Mouse (Mus musculus) ES-E14 (cell line): ENCODE data around the gene Gm266. TPM values are rescaled to one million over a fixed set of nuclear protein-coding genes. Genes with fewer than 3 reads are reported as not detected.

ENCODE experiments used
- DNase-seq: peaks from one replicate; pipeline ENCODE4 v3.0.0-alpha.2; 2013; ENCODE audit warnings: low read depth, low spot score
- H3K27ac ChIP-seq: 2 replicates; pipeline ENCODE4 v1.5.1; 2012; ENCODE audit warnings: low read depth, mild to moderate bottlenecking, low read length, moderate library complexity, mixed read lengths; ENCODE audit not compliant: poor library complexity, insufficient read depth, severe bottlenecking
- H3K36me3 ChIP-seq: 2 replicates; pipeline ENCODE4 v1.6.1; 2012; ENCODE audit warnings: mild to moderate bottlenecking, low read length, moderate library complexity, mixed read lengths; ENCODE audit not compliant: control insufficient read depth, poor library complexity, insufficient read depth, severe bottlenecking
- H3K4me1 ChIP-seq, 2 experiments: fragments of 150-350 bp in 1 of 2; sonication (generic) in 1 of 2; 2 replicates each; pipeline ENCODE4 v1.6.1; 2012; ENCODE audit warnings: low read length in 2 of 2, mild to moderate bottlenecking in 1 of 2, mixed read lengths in 1 of 2; ENCODE audit not compliant: control insufficient read depth in 2 of 2, insufficient read depth in 2 of 2, poor library complexity in 1 of 2
- H3K4me3 ChIP-seq, 2 experiments: fragments of 150-350 bp in 1 of 2; sonication (generic) in 1 of 2; 2 replicates each; pipeline ENCODE4 v1.5.1; 2012; ENCODE audit warnings: low read length in 2 of 2, low read depth in 1 of 2, mild to moderate bottlenecking in 1 of 2, mixed read lengths in 1 of 2; ENCODE audit not compliant: insufficient read depth in 1 of 2, poor library complexity in 1 of 2, severe bottlenecking in 1 of 2
- H3K9ac ChIP-seq: 2 replicates; pipeline ENCODE4 v1.6.1; 2012; ENCODE audit warnings: low read depth, mild to moderate bottlenecking, low read length, mixed read lengths; ENCODE audit not compliant: poor library complexity, insufficient read depth, severe bottlenecking
- H3K9me3 ChIP-seq: fragments of 150-350 bp; sonication (generic); 2 replicates; pipeline ENCODE4 v1.6.1; 2012; ENCODE audit warnings: low read depth, mild to moderate bottlenecking, low read length; ENCODE audit not compliant: control insufficient read depth, insufficient read depth
- CHD2 ChIP-seq: IDR thresholded peaks from 2 replicates; pipeline ENCODE4 v1.6.1; 2014; ENCODE audit warnings: mild to moderate bottlenecking, low read depth, low read length, inconsistent platforms
- HCFC1 ChIP-seq: IDR thresholded peaks from 2 replicates; pipeline ENCODE4 v1.6.1; 2012; ENCODE audit warnings: low read length, inconsistent platforms, borderline replicate concordance; ENCODE audit not compliant: insufficient read depth
- MAFK ChIP-seq: IDR thresholded peaks from 2 replicates; pipeline ENCODE4 v1.6.1; 2014; ENCODE audit warnings: mild to moderate bottlenecking, low read depth, low read length, inconsistent platforms; ENCODE audit not compliant: insufficient read depth
- ZC3H11A ChIP-seq: IDR thresholded peaks from 2 replicates; pipeline ENCODE4 v1.6.1; 2012; ENCODE audit warnings: low read depth, mild to moderate bottlenecking, inconsistent platforms, low read length, borderline replicate concordance
- ZNF384 ChIP-seq: IDR thresholded peaks from 2 replicates; pipeline ENCODE4 v1.6.1; 2012; ENCODE audit warnings: low read depth, low read length, inconsistent platforms
- in situ Hi-C, 2 experiments: fragments of 600-800 bp; cut with MboI; formaldehyde crosslinking; loops; one replicate each; pipeline ENCODE4 v1.15.1; 2025; ENCODE audit warnings: low sequenced_read_pairs in 2 of 2, inconsistent platforms in 1 of 2; ENCODE audit not compliant: unreplicated experiment in 2 of 2
- total RNA-seq: library from RNA; depleted of rRNA; stranded (reverse); fragments of 300-350 nt; gene quantifications from 2 replicates; pipeline ENCODE4 v1.2.3, GENCODE M21; 2012; rRNA removed

The Gm266 gene
- total RNA-seq, 1 experiment, result 0.62 TPM

DNA sequence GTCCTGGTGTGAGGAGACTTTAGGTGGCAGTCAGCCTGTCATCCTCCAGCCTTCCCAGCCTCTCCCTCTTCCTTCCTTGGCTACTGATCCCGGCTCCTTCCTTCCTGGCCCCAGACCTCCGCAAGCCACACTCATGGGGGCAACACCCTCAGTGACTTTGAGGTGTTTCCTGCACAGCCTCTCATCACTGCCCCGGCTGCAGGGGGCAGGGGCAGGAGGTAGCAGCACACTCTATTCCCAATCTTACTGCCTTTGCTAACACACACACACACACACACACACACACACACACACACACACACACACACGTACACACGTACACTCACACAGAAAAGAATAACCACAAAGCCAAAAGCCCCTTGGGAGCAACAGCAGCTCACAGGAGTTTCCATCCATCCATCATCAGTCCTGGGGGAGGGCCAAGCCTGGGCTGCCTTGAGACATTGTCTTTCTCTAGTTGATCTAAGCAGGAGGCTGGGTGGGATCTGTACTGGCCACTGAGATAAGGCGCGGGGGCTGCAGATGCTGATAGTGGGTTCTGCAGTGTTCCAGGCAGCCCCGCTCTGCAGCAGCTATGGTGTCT lies 50.8 kb downstream of the Gm266 start:
- TF ChIP-seq HCFC1 (no peak), ZNF384 (no peak), CHD2 (no peak), ZC3H11A (no peak), MAFK (no peak)
- in situ Hi-C loops, result no loop called here
- Histone ChIP-seq H3K4me3 (no peak overlapping the region), H3K9me3 (no peaks in the 10 kb centered on the region), H3K4me1 (peaks cover 0 to 22% of the 10 kb centered on the region in 2 experiments; a peak in 2 of 4 replicates), H3K9ac (no peak overlapping the region), H3K27ac (no peak overlapping the region), H3K36me3 (no peaks in the 10 kb centered on the region)
- DNase-seq, result no peak

Other genes with a start within 250 kb of the Gm266 start
- gene Amn, start 214.7 kb downstream of the Gm266 start, total RNA-seq, result 9.3 and 15.5 TPM in 2 replicates
- 63.7 and 78.2 TPM in 2 replicates for gene Cdc42bpb, start 108.1 kb downstream of the Gm266 start, total RNA-seq
- 0.36 TPM in 1 of 2 replicates, not detected in the other for gene Lbhd2, start 79.0 kb downstream of the Gm266 start, total RNA-seq
- 1.8 and 5.6 TPM in 2 replicates for gene Exoc3l4, start 68.8 kb downstream of the Gm266 start, total RNA-seq
- 1.0 and 4.1 TPM in 2 replicates for gene Tnfaip2, start 43.4 kb downstream of the Gm266 start, total RNA-seq
- 269 and 331 TPM in 2 replicates for gene Eif5, start 52.2 kb upstream of the Gm266 start, total RNA-seq
- gene Mark3, start 88.7 kb upstream of the Gm266 start, total RNA-seq, result 75.5 and 90.9 TPM in 2 replicates
- gene Ckb, start 186.5 kb upstream of the Gm266 start, total RNA-seq, result 333 and 353 TPM in 2 replicates
- 32.6 and 33.7 TPM in 2 replicates for gene Trmt61a, start 192.3 kb upstream of the Gm266 start, total RNA-seq
- gene Bag5, start 227.4 kb upstream of the Gm266 start, total RNA-seq, result 9.7 and 14.8 TPM in 2 replicates
- 14.4 and 15.2 TPM in 2 replicates for gene Apopt1, start 227.4 kb upstream of the Gm266 start, total RNA-seq